Mouse (Mus musculus) myocyte (in vitro differentiated cells): ENCODE results near the gene Selenoi.

Experiments used
- MAX ChIP-seq: IDR thresholded peaks from one replicate; pipeline ENCODE4 v1.6.1; 2011; ENCODE audit warnings: low read depth, mild to moderate bottlenecking, control low read depth
- MYOD1 ChIP-seq, 3 experiments: IDR thresholded peaks; one replicate each; pipeline ENCODE4 v1.6.1; 2011; ENCODE audit warnings: control low read depth in 2 of 3, low read depth in 2 of 3, mild to moderate bottlenecking in 2 of 3, moderate library complexity in 1 of 3; ENCODE audit not compliant: insufficient read length in 2 of 3, control insufficient read depth in 1 of 3
- POLR2A ChIP-seq: IDR thresholded peaks from one replicate; pipeline ENCODE4 v1.6.1; 2011; ENCODE audit warnings: low read depth, mild to moderate bottlenecking, control low read depth, moderate library complexity; ENCODE audit not compliant: insufficient read length
- REST ChIP-seq: IDR thresholded peaks from one replicate; pipeline ENCODE4 v1.6.1; 2011; ENCODE audit warnings: mild to moderate bottlenecking, control low read depth, moderate library complexity; ENCODE audit not compliant: insufficient read depth, insufficient read length
- SRF ChIP-seq: IDR thresholded peaks from one replicate; pipeline ENCODE4 v1.6.1; 2011; ENCODE audit warnings: low read depth; ENCODE audit not compliant: control insufficient read depth, insufficient read length
- TCF12 ChIP-seq: IDR thresholded peaks from one replicate; pipeline ENCODE4 v1.6.1; 2011; ENCODE audit warnings: mild to moderate bottlenecking, control low read depth; ENCODE audit not compliant: poor library complexity, insufficient read depth, severe bottlenecking
- USF1 ChIP-seq: IDR thresholded peaks from one replicate; pipeline ENCODE4 v1.6.1; 2011; ENCODE audit warnings: low read depth, mild to moderate bottlenecking, control low read depth, moderate library complexity

GRCm38 (mm10) chr5:30235641-30236126 lies 3.3 kb downstream of the Selenoi start:
- no peak for TF ChIP-seq POLR2A
- TF ChIP-seq TCF12, result no peak
- TF ChIP-seq MAX, result no peak
- no peak for TF ChIP-seq USF1
- TF ChIP-seq SRF, result no peak
- TF ChIP-seq REST, result no peak
- no peak for TF ChIP-seq MYOD1 (IDR thresholded peaks at IDR 0.05; ENCODE audit: control insufficient read depth in 1 of 3, insufficient read length in 2 of 3, low read depth in 2 of 3)
